Mouse (Mus musculus): ENCODE data around the gene Gm49396.

Gene Gm49396

GRCm38 (mm10) chr7:30614454-30614853 lies 51.3 kb downstream of the Gm49396 start:
- DNase-seq: no peak

- DNase-seq: no peak
These were observed 52.1 kb downstream of the Gm49396 start for GRCm38 (mm10) chr7:30615049-30615760.
